Mouse (Mus musculus): ENCODE measurements at regions not wholly inside any gene's neighbourhood (a gene's known extent, or its start where the extent isn't known, plus 50 kb on each side); places are given as distances from the start of the nearest gene placed in this dataset.

DNA sequence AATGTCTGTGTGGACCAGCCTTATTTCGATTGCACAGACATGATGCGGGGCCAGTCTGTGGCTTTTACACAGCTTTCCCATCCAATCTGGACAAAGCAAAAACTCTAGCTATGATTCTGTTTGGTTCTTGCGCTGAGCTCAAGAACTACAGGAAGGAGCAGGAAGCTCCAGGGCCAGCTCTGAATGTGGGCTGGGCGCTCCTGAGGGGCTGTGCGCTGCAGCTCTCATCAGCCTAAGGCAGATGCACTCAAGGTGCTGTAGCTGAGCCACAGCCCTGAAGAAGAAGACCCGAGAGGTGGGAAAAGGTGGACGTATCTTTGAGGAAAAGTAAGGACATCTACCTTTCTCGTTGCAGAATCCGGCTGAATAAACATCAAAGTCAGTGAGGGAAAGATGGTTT is 278.2 kb upstream of the Nrsn1 start:
- no peak for TF ChIP-seq POLR2A (IDR thresholded peaks at IDR 0.05; ENCODE audit: borderline replicate concordance, low read depth, low read length)
- TF ChIP-seq CTCF (IDR thresholded peaks at IDR 0.05; ENCODE audit: low read depth, low read length): no peak

Measured in bone marrow macrophage, adult 2 months (primary cell).